Mouse (Mus musculus) hindbrain, postnatal 0 days (tissue): ENCODE results near the gene Nup93. TPM values are rescaled to one million over a fixed set of nuclear protein-coding genes. Genes with fewer than 3 reads are reported as not detected.

Source experiments
- ATAC-seq: fragments of 200-750 bp; cut with Nextera tagmentation; 2 replicates; pipeline ENCODE4 v1.8.0; 2017; ENCODE audit warnings: mild to moderate bottlenecking, moderate TSS enrichment, moderate library complexity
- DNase-seq: peaks from one replicate; pipeline ENCODE4 v3.0.0-alpha.2; 2015; ENCODE audit warnings: low spot score
- H3K27ac ChIP-seq: fragments of 300-500 bp; sonication (generic); 2 replicates; pipeline ENCODE4 v1.5.1; 2014; ENCODE audit warnings: mild to moderate bottlenecking
- H3K27me3 ChIP-seq: fragments of 300-500 bp; sonication (generic); 2 replicates; pipeline ENCODE4 v1.6.1; 2014; ENCODE audit warnings: low read length, mixed read lengths; ENCODE audit not compliant: insufficient read depth
- H3K36me3 ChIP-seq: fragments of 300-500 bp; sonication (generic); 2 replicates; pipeline ENCODE4 v1.6.1; 2014; ENCODE audit warnings: low read length, mixed read lengths; ENCODE audit not compliant: insufficient read depth
- H3K4me1 ChIP-seq: fragments of 300-500 bp; sonication (generic); 2 replicates; pipeline ENCODE4 v1.6.1; 2014; ENCODE audit warnings: antibody characterized with exemption, low read length, mixed read lengths; ENCODE audit not compliant: insufficient read depth
- H3K4me2 ChIP-seq: fragments of 300-500 bp; sonication (generic); 2 replicates; pipeline ENCODE4 v1.6.1; 2014; ENCODE audit warnings: low read depth, mild to moderate bottlenecking, low read length, moderate library complexity, mixed read lengths
- H3K4me3 ChIP-seq: fragments of 300-500 bp; sonication (generic); 2 replicates; pipeline ENCODE4 v1.5.1; 2014; ENCODE audit warnings: low read length
- H3K9ac ChIP-seq: fragments of 300-500 bp; sonication (generic); replicated peaks from 2 replicates; pipeline ENCODE4 v1.6.1; 2014; ENCODE audit warnings: mild to moderate bottlenecking, low read length, moderate library complexity, mixed read lengths
- H3K9me3 ChIP-seq: fragments of 300-500 bp; sonication (generic); 2 replicates; pipeline ENCODE4 v1.6.1; 2016; ENCODE audit warnings: low read length, mixed read lengths
- CTCF ChIP-seq: IDR thresholded peaks from 2 replicates; pipeline ENCODE4 v1.5.1; 2016; ENCODE audit warnings: antibody characterized with exemption, control low read depth, low read depth
- WGBS: fragments of 180-500 bp; shearing (Covaris S2); extraction: QIAGEN DNeasy Blood & Tissue Kit; methylation state at CpG from one replicate; pipeline ENCODE4 v1.1.7; 2014; 5-methylcytosine and 5-hydroxymethylcytosine counted together
- polyA plus RNA-seq: library from polyadenylated mRNA; unstranded; fragments of >200 nt; fragmentation: Nextera tagmentation; extraction: Ambion mirVana; gene quantifications from 2 replicates; pipeline ENCODE4 v1.2.1, GENCODE M21; 2015
- total RNA-seq: library from RNA; depleted of rRNA; stranded (reverse); fragments of >200 nt; gene quantifications from 2 replicates; pipeline ENCODE4 v1.2.3, GENCODE M21; 2014

Gene Nup93
- total and polyA plus RNA-seq, 2 experiments from 2014 or later: 33.1 to 44.8 TPM

GRCm38 (mm10) chr8:94186542-94186941 is 27.8 kb upstream of the Nup93 start:
- DNase-seq (peak; percentile 83), ATAC-seq (peak; percentile 37)
- peak overlapping the region; percentile 36 for H3K4me2 ChIP-seq
- H3K4me3 ChIP-seq: peak overlapping the region; percentile 7; the same call in 1 of the 2 replicates
- TF ChIP-seq CTCF: peak; percentile 81
- peaks cover 5% of the 10 kb centered on the region; the same call in 1 of the 2 replicates for H3K4me1 ChIP-seq
- no peaks in the 10 kb centered on the region for H3K36me3 ChIP-seq
- peaks cover 12% of the 10 kb centered on the region; the same call in 1 of the 2 replicates for H3K27me3 ChIP-seq
- H3K9me3 ChIP-seq: no peaks in the 10 kb centered on the region
- WGBS: 10% methylated on average over 17 of the region's 17 CpGs
- H3K9ac ChIP-seq: no peak overlapping the region
- H3K27ac ChIP-seq: no peak overlapping the region

- Histone ChIP-seq H3K4me1 (peaks cover 5% of the 10 kb centered on the region; the same call in 1 of the 2 replicates), H3K4me3 (no peak overlapping the region), H3K9me3 (no peaks in the 10 kb centered on the region), H3K27ac (no peak overlapping the region; the same call in 1 of the 2 replicates), H3K36me3 (no peaks in the 10 kb centered on the region), H3K9ac (0 out of 2 replicates have a peak overlapping the region, but pooled peaks have one; percentile 30), H3K27me3 (peaks cover 12% of the 10 kb centered on the region; the same call in 1 of the 2 replicates), H3K4me2 (no peak overlapping the region)
- ATAC-seq (no peak), DNase-seq (no peak)
- WGBS: 39% methylated on average over 21 of the region's 21 CpGs
- no peak for TF ChIP-seq CTCF
These were observed 26.9 kb upstream of the Nup93 start for GRCm38 (mm10) chr8:94187290-94188002.

GRCm38 (mm10) chr8:94189275-94190031 is 24.9 kb upstream of the Nup93 start:
- Histone ChIP-seq H3K4me3 (no peak overlapping the region), H3K4me2 (no peak overlapping the region), H3K9ac (no peak overlapping the region), H3K4me1 (no peaks in the 10 kb centered on the region; the same call in 1 of the 2 replicates), H3K9me3 (no peaks in the 10 kb centered on the region), H3K36me3 (no peaks in the 10 kb centered on the region), H3K27ac (peak overlapping the region; percentile 59), H3K27me3 (0 out of 2 replicates have a peak, but pooled peaks cover under 1% of the 10 kb centered on the region)
- WGBS: 34% methylated on average over 13 of the region's 13 CpGs
- ATAC-seq (peak; percentile 87), DNase-seq (peak; percentile 88)
- no peak for TF ChIP-seq CTCF

DNA sequence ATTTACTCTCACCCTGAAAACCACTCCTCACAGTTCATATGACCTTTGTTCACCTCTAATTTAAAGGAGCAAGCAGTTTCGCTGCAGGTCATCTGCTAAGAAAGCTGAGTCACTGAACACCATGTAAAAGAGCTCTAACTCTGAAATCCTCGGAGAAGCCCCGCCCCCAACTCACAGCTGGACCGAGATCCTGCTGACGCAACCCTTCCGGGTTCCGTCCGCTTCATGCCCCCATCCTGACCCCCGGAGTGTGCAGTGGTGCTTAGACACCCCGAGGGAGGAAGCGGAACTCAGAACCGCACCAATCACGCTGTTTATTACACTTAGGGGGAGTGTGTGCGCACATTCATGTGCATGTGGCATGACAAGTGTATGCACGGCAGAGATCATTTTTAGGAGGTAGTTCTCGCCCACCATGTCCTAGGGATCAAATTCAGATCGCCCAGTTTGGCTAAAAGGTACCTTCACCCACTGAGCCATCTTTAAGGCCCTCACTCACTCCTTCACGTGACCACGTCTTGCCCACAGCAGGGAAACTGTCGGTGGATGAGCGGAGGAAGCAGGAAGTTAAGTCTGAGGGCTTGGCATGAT is 23.2 kb upstream of the Nup93 start:
- no peak for TF ChIP-seq CTCF
- no peak for ATAC-seq
- 33% methylated on average over 21 of the region's 21 CpGs for WGBS
- peak overlapping the region; percentile 48 for H3K4me2 ChIP-seq
- peak; percentile 51 for DNase-seq
- H3K27me3 ChIP-seq: no peaks in the 10 kb centered on the region
- no peaks in the 10 kb centered on the region for H3K9me3 ChIP-seq
- H3K27ac ChIP-seq: no peak overlapping the region
- H3K36me3 ChIP-seq: no peaks in the 10 kb centered on the region
- H3K4me1 ChIP-seq: no peaks in the 10 kb centered on the region; the same call in 1 of the 2 replicates
- no peak overlapping the region for H3K9ac ChIP-seq
- peak overlapping the region; percentile 14; the same call in 1 of the 2 replicates for H3K4me3 ChIP-seq

DNA sequence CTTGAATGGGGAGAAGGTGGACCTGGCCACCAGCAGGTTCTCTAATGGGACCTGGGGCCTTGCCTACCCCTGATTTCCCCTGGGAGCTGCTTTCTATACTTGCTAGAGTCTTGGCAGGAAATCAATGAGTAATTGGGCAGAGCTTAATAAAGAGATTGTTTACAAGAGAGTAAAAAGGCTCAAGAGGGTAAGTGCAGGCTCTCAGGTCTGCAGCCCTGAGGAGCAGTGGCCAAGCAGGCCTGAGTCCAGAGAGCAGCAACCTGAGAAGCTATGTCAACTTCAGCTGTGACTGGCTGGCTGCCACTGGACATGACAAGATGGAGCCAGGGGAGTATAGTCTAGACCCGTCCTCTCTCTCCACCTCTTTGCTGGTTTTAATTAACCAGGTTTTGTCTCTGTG is 21.4 kb upstream of the Nup93 start:
- DNase-seq: no peak

GRCm38 (mm10) chr8:94194591-94195223 is 19.7 kb upstream of the Nup93 start:
- no peak for ATAC-seq
- Histone ChIP-seq H3K27ac (no peak overlapping the region), H3K9ac (no peak overlapping the region), H3K4me2 (no peak overlapping the region), H3K27me3 (no peaks in the 10 kb centered on the region), H3K9me3 (no peaks in the 10 kb centered on the region), H3K36me3 (no peaks in the 10 kb centered on the region), H3K4me1 (no peaks in the 10 kb centered on the region), H3K4me3 (no peak overlapping the region)
- 87% methylated on average over 7 of the region's 7 CpGs for WGBS
- DNase-seq: no peak
- TF ChIP-seq CTCF: no peak

More for the DNA sequence above, 21.4 kb upstream of the Nup93 start:
- Histone ChIP-seq H3K36me3 (no peaks in the 10 kb centered on the region), H3K9me3 (no peaks in the 10 kb centered on the region), H3K4me3 (no peak overlapping the region), H3K4me1 (no peaks in the 10 kb centered on the region), H3K9ac (no peak overlapping the region), H3K27ac (no peak overlapping the region), H3K27me3 (no peaks in the 10 kb centered on the region), H3K4me2 (no peak overlapping the region)
- ATAC-seq: no peak
- no peak for TF ChIP-seq CTCF
- 60% methylated on average over 1 of the region's 1 CpGs for WGBS
